Mouse (Mus musculus) spleen, adult 2 months (tissue): Measurements from ENCODE around the gene Gabrg3. TPM values are rescaled to one million over a fixed set of nuclear protein-coding genes. Genes with fewer than 3 reads are reported as not detected.

ENCODE experiments used
- DNase-seq, 2 experiments: peaks; one replicate each; pipeline versions ENCODE4 v3.0.0 to v3.0.0-alpha.2; 2012 to 2021; ENCODE audit warnings: low spot score in 2 of 2, low read depth in 1 of 2
- H3K27ac ChIP-seq: fragments of 200-500 bp; 2 replicates; pipeline ENCODE4 v1.5.1; 2012; ENCODE audit warnings: low read length, inconsistent platforms; ENCODE audit not compliant: insufficient read depth
- H3K27me3 ChIP-seq: fragments of 200-500 bp; 2 replicates; pipeline ENCODE4 v1.6.1; 2012; ENCODE audit warnings: mild to moderate bottlenecking, moderate library complexity, low read length, inconsistent platforms; ENCODE audit not compliant: control insufficient read depth, insufficient read depth
- H3K36me3 ChIP-seq: fragments of 200-500 bp; 2 replicates; pipeline ENCODE4 v1.6.1; 2012; ENCODE audit warnings: mild to moderate bottlenecking, low read length, inconsistent platforms; ENCODE audit not compliant: control insufficient read depth, insufficient read depth
- H3K4me1 ChIP-seq: fragments of 200-500 bp; 2 replicates; pipeline ENCODE4 v1.6.1; 2011; ENCODE audit warnings: inconsistent platforms; ENCODE audit not compliant: control insufficient read depth, insufficient read depth, insufficient read length
- H3K4me3 ChIP-seq: fragments of 200-500 bp; 2 replicates; pipeline ENCODE4 v1.5.1; 2011; ENCODE audit warnings: mild to moderate bottlenecking, inconsistent platforms; ENCODE audit not compliant: insufficient read depth, insufficient read length; ENCODE audit errors: extremely low read depth
- CTCF ChIP-seq: fragments of 200-500 bp; IDR thresholded peaks from 2 replicates; pipeline ENCODE4 v1.5.1; 2011; ENCODE audit warnings: mild to moderate bottlenecking, inconsistent platforms; ENCODE audit not compliant: insufficient read depth, insufficient read length, insufficient replicate concordance; ENCODE audit errors: extremely low read depth
- POLR2A ChIP-seq: fragments of 200-500 bp; IDR thresholded peaks from 2 replicates; pipeline ENCODE4 v1.6.1; 2011; ENCODE audit warnings: low read depth, low read length, inconsistent platforms
- WGBS: fragments of 180-500 bp; shearing (Covaris S2); methylation state at CpG from one replicate; pipeline ENCODE4 v1.1.7; 2018; 5-methylcytosine and 5-hydroxymethylcytosine counted together
- polyA plus RNA-seq: library from polyadenylated mRNA; depleted of rRNA; stranded (reverse); fragments of >200 nt; gene quantifications from 2 replicates; pipeline ENCODE4 v1.2.3, GENCODE M21; 2012

Gabrg3 gene
- polyA plus RNA-seq, 1 experiment: not detected

GRCm38 (mm10) chr7:56997713-56998624 lies 389.0 kb downstream of the Gabrg3 start:
- no peak for DNase-seq
- no peaks in the 10 kb centered on the region for H3K27me3 ChIP-seq
- whole genome bisulfite sequencing: 90% methylated on average over 2 of the region's 2 CpGs
- no peaks in the 10 kb centered on the region for H3K4me1 ChIP-seq
- TF ChIP-seq CTCF: no peak
- TF ChIP-seq POLR2A: no peak
- H3K4me3 ChIP-seq: no peak overlapping the region
- H3K27ac ChIP-seq: no peak overlapping the region
- no peaks in the 10 kb centered on the region for H3K36me3 ChIP-seq

DNA sequence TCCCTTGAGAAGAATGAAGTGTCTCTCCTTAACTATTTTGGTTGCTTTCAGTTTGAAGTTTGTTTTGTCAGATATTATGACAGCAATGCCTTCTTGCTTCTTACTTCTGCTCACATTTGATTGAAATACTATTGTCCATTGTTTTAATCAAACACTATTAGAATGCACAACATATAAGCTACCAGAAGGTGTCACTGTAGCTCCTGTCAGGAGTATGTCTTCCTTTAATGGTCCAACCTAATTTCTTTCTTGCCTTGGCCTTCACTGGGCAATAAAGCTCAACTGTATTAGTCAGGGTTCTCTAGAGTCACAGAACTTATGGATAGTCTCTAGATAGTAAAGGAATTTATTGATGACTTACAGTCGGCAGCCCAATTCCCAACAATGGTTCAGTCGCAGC lies 440.6 kb downstream of the Gabrg3 start:
- no peaks in the 10 kb centered on the region for H3K4me1 ChIP-seq
- no peak for DNase-seq

GRCm38 (mm10) chr7:56941606-56942005 lies 445.4 kb downstream of the Gabrg3 start:
- H3K27ac ChIP-seq: no peak overlapping the region
- H3K4me3 ChIP-seq: no peak overlapping the region
- H3K27me3 ChIP-seq: no peaks in the 10 kb centered on the region
- TF ChIP-seq CTCF (no peak), POLR2A (no peak)
- H3K36me3 ChIP-seq: no peaks in the 10 kb centered on the region
- WGBS: 72% methylated on average over 2 of the region's 2 CpGs
- H3K4me1 ChIP-seq: no peaks in the 10 kb centered on the region
- DNase-seq: no peak

More for the DNA sequence above, 440.6 kb downstream of the Gabrg3 start:
- Histone ChIP-seq H3K36me3 (no peaks in the 10 kb centered on the region), H3K27ac (no peak overlapping the region), H3K27me3 (no peaks in the 10 kb centered on the region), H3K4me3 (no peak overlapping the region)
- WGBS: 78% methylated on average over 2 of the region's 2 CpGs
- TF ChIP-seq POLR2A (no peak), CTCF (no peak)

DNA sequence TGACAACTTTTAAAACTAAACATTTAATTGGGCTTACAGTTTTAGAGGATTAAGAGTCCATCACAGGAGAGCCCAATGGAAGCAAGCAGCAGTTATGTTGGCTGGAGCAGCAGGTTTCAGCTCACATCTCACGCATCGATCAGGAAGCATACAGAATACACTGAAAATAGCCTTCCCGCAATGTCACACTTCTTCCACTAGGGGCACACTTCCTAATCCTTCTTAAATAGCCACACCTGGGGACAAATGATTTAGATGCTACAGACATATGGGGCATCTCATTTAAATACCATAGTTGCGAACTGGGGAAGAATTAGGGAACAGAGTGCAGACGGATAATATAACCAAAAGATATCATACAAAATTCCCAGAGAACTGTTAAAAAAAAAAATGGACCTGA lies 449.0 kb downstream of the Gabrg3 start:
- 81% methylated on average over 5 of the region's 5 CpGs for WGBS
- Histone ChIP-seq H3K4me1 (no peaks in the 10 kb centered on the region), H3K27me3 (no peaks in the 10 kb centered on the region), H3K4me3 (no peak overlapping the region), H3K36me3 (no peaks in the 10 kb centered on the region), H3K27ac (no peak overlapping the region)
- no peak for DNase-seq
- TF ChIP-seq CTCF: no peak

- no peaks in the 10 kb centered on the region for H3K27me3 ChIP-seq
- WGBS: 88% methylated on average over 1 of the region's 1 CpGs
- no peaks in the 10 kb centered on the region for H3K36me3 ChIP-seq
- no peak overlapping the region for H3K4me3 ChIP-seq
- TF ChIP-seq POLR2A: no peak
- no peak for TF ChIP-seq CTCF
- no peak overlapping the region for H3K27ac ChIP-seq
- DNase-seq: no peak
- no peaks in the 10 kb centered on the region for H3K4me1 ChIP-seq
Measured at GRCm38 (mm10) chr7:56919499-56919898, 467.5 kb downstream of the Gabrg3 start.

- Histone ChIP-seq H3K4me3 (no peak overlapping the region), H3K4me1 (no peaks in the 10 kb centered on the region), H3K27me3 (no peaks in the 10 kb centered on the region), H3K36me3 (no peaks in the 10 kb centered on the region), H3K27ac (no peak overlapping the region)
- WGBS: 87% methylated on average over 2 of the region's 2 CpGs
- no peak for DNase-seq
- TF ChIP-seq POLR2A: no peak
- TF ChIP-seq CTCF: no peak
Measured at GRCm38 (mm10) chr7:56914862-56915261, 472.1 kb downstream of the Gabrg3 start.

DNA sequence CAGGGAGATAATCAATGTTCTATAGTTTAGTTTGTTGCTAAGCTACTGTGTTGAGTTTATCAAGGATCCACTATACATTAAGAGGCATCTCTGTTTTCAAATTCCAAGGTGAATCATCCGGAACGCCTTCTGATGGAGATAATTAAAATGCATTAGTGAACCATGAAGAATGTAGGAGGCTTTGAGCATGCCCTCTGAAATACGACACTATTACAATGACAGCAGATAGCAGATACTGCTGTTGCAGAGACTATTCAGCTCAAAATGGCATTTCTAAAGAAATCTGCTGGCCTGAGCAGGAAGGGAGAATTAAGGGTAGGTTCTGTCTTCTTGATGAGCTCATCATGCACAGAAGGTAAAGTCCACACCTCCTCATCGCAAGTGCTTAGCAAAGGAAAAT lies 487.2 kb downstream of the Gabrg3 start:
- H3K36me3 ChIP-seq: no peaks in the 10 kb centered on the region
- no peak for TF ChIP-seq POLR2A
- no peak for TF ChIP-seq CTCF
- DNase-seq: no peak
- H3K27ac ChIP-seq: no peak overlapping the region
- H3K4me1 ChIP-seq: no peaks in the 10 kb centered on the region
- H3K4me3 ChIP-seq: no peak overlapping the region
- no peaks in the 10 kb centered on the region for H3K27me3 ChIP-seq
- WGBS: 79% methylated on average over 4 of the region's 4 CpGs
